Mouse (Mus musculus) cortical plate, adult 2 months (tissue): ENCODE measurements around the gene Cops2.

Experiments used
- CTCF ChIP-seq: fragments of 200-500 bp; IDR thresholded peaks from 2 replicates; pipeline ENCODE4 v1.5.1; 2011; ENCODE audit warnings: mild to moderate bottlenecking, control low read depth, low read length; ENCODE audit not compliant: insufficient read depth; ENCODE audit errors: extremely low read depth
- POLR2A ChIP-seq: fragments of 200-500 bp; IDR thresholded peaks from 2 replicates; pipeline ENCODE4 v1.6.1; 2011; ENCODE audit warnings: mild to moderate bottlenecking, low read length, control low read depth; ENCODE audit not compliant: insufficient read depth; ENCODE audit errors: extremely low read depth

DNA sequence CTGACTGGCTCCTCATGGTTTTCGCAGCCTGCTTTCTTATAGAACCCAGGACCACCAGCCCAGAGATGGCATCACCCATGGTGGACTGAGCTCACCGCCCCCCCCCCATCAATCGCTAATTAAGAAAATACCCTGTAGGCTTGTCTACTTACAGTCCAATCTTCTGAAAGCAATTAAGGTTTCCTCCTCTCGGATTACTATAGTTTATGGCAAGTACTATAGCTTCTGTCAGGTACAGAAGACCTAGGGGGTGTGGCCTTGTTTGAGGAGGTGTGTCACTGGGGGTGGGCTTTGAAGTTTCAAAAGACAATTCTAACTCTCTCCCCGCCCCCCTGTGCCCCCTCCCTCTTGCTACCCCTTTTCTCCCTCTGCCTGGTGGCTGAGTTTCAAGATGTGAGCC, 69.7 kb downstream of the Cops2 start:
- TF ChIP-seq CTCF, result no peak
- no peak for TF ChIP-seq POLR2A
